Mouse (Mus musculus): ENCODE measurements around the gene Tmem273. TPM values are rescaled to one million over a fixed set of nuclear protein-coding genes. Genes with fewer than 3 reads are reported as not detected.

The Tmem273 gene
- polyA plus RNA-seq, 1 experiment from 2014 or later, result not detected

DNA sequence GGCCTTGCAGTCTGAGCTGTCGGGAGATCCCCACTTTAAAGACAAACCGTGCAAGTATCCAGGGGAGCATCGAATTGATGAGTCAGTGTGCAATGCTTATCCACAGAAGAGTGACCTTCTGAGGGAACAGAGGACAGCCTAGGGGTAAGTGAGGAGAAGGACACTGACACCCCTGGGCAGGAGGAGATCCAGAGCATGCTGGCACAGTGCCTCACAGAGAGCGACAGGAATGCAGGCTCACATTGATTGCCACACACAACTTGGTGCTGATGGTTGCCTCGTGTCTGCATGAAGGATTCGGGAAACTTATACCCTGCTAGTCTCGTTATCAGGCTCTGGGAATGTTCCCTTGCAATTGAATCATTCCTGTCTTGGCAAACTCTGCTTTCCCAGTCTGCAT, 31.5 kb downstream of the Tmem273 start:
- H3K27me3 ChIP-seq (ENCODE audit: control insufficient read depth, insufficient read depth, low read length), result no peaks in the 10 kb centered on the region
- H3K4me2 ChIP-seq (ENCODE audit: low read depth, low read length, severe bottlenecking), result no peak overlapping the region
- H3K9me3 ChIP-seq (ENCODE audit: control insufficient read depth, low read length), result no peaks in the 10 kb centered on the region
- 75% methylated on average over 7 of the region's 7 CpGs for WGBS
- no peak overlapping the region for H3K4me3 ChIP-seq (ENCODE audit: low read depth, low read length)
- no peaks in the 10 kb centered on the region for H3K4me1 ChIP-seq (replicated peaks; ENCODE audit: control insufficient read depth, insufficient read depth, low read length)
- ATAC-seq (replicated peaks; ENCODE audit: low FRiP score) (no peak), DNase-seq (ENCODE audit: low spot score) (no peak)
- no peaks in the 10 kb centered on the region for H3K36me3 ChIP-seq (ENCODE audit: control insufficient read depth, insufficient read depth, low read length)
- H3K9ac ChIP-seq (ENCODE audit: low read length), result no peak overlapping the region
- H3K27ac ChIP-seq (ENCODE audit: low read depth, low read length), result no peak overlapping the region

DNA sequence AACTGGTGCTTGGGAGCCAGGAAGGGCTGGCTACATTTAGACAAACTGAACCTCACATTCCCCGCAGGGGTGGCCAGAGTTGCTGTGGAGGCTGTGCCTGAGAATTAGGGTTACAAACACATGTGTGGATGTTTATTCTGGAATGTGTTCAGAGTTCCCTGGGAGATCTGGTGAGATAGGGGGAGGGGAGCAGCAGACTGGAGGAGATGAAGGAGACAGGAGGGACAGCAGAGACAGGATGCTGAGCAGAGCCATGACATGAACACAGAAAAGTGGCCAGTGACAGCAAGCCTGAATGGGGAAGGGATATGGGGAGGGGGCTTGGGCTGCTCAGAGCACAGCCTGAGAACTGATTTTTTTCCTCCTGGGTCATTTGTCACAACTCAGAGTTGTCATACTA, 33.5 kb downstream of the Tmem273 start:
- DNase-seq (ENCODE audit: low spot score), result peak; percentile 29
- no peak for ATAC-seq (replicated peaks; ENCODE audit: low FRiP score)
- WGBS, result 79% methylated on average over 1 of the region's 1 CpGs

DNA sequence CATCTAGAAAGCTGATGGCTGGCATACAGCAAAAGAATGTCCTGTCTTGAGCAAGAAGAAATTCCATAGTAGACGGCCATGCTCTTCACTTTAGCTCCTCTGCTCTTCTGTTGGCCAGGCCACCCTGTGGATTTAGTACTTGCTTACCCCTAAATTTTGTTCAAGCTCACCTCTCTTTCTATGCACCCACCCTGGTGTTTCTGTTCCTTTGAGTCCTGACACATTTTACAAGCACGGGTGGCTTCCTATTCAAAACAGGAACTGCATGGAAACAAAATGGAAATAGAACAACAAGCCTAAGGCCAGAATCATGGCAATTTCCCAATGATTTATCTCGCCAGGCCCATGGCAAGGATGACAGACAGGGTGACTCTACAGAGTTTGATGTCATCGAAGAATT, 37.0 kb downstream of the Tmem273 start:
- no peak for DNase-seq (ENCODE audit: low spot score)

More for the DNA sequence above, 33.5 kb downstream of the Tmem273 start:
- H3K27me3 ChIP-seq (ENCODE audit: control insufficient read depth, insufficient read depth, low read length), result no peaks in the 10 kb centered on the region
- H3K9me3 ChIP-seq (ENCODE audit: control insufficient read depth, low read length), result no peaks in the 10 kb centered on the region
- H3K27ac ChIP-seq (ENCODE audit: low read depth, low read length), result no peak overlapping the region
- H3K4me1 ChIP-seq (replicated peaks; ENCODE audit: control insufficient read depth, insufficient read depth, low read length), result no peaks in the 10 kb centered on the region
- H3K9ac ChIP-seq (ENCODE audit: low read length), result no peak overlapping the region
- no peak overlapping the region for H3K4me2 ChIP-seq (ENCODE audit: low read depth, low read length, severe bottlenecking)
- no peaks in the 10 kb centered on the region for H3K36me3 ChIP-seq (ENCODE audit: control insufficient read depth, insufficient read depth, low read length)
- no peak overlapping the region for H3K4me3 ChIP-seq (ENCODE audit: low read depth, low read length)

DNA sequence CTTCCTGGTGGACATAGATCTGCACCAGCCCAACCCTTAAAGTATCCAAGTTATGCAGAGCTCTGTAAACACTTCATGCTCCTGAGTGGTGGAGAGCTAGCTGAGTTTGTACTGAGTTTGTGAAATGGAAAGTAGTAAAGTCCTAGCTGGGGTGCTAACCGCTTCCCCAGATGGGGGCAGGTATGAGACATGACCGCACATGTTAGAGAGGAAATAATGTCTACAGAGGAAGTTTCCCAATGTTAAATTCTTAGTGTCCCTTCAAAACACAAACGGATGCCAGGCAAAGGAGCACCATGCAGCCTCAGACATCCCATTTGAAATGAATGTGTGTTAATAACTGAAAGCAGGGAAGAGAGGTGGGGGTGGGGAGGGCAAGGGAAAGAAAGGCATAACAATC, 38.1 kb downstream of the Tmem273 start:
- DNase-seq (ENCODE audit: low spot score) (no peak), ATAC-seq (replicated peaks; ENCODE audit: low FRiP score) (no peak)
- Histone ChIP-seq H3K4me1 (replicated peaks; ENCODE audit: control insufficient read depth, insufficient read depth, low read length) (0 out of 2 replicates have a peak, but pooled peaks cover 2% of the 10 kb centered on the region), H3K36me3 (ENCODE audit: control insufficient read depth, insufficient read depth, low read length) (no peaks in the 10 kb centered on the region), H3K9ac (ENCODE audit: low read length) (no peak overlapping the region), H3K9me3 (ENCODE audit: control insufficient read depth, low read length) (no peaks in the 10 kb centered on the region), H3K4me2 (ENCODE audit: low read depth, low read length, severe bottlenecking) (no peak overlapping the region), H3K4me3 (ENCODE audit: low read depth, low read length) (no peak overlapping the region), H3K27ac (ENCODE audit: low read depth, low read length) (no peak overlapping the region), H3K27me3 (ENCODE audit: control insufficient read depth, insufficient read depth, low read length) (no peaks in the 10 kb centered on the region)
- WGBS, result 93% methylated on average over 3 of the region's 3 CpGs

More for the DNA sequence above, 37.0 kb downstream of the Tmem273 start:
- H3K27ac ChIP-seq (ENCODE audit: low read depth, low read length), result no peak overlapping the region
- H3K27me3 ChIP-seq (ENCODE audit: control insufficient read depth, insufficient read depth, low read length), result no peaks in the 10 kb centered on the region
- H3K4me2 ChIP-seq (ENCODE audit: low read depth, low read length, severe bottlenecking), result no peak overlapping the region
- 80% methylated on average over 4 of the region's 4 CpGs for WGBS
- H3K4me3 ChIP-seq (ENCODE audit: low read depth, low read length), result no peak overlapping the region
- no peaks in the 10 kb centered on the region for H3K9me3 ChIP-seq (ENCODE audit: control insufficient read depth, low read length)
- 0 out of 2 replicates have a peak, but pooled peaks cover 2% of the 10 kb centered on the region for H3K4me1 ChIP-seq (replicated peaks; ENCODE audit: control insufficient read depth, insufficient read depth, low read length)
- ATAC-seq (replicated peaks; ENCODE audit: low FRiP score), result no peak
- no peak overlapping the region for H3K9ac ChIP-seq (ENCODE audit: low read length)
- no peaks in the 10 kb centered on the region for H3K36me3 ChIP-seq (ENCODE audit: control insufficient read depth, insufficient read depth, low read length)

DNA sequence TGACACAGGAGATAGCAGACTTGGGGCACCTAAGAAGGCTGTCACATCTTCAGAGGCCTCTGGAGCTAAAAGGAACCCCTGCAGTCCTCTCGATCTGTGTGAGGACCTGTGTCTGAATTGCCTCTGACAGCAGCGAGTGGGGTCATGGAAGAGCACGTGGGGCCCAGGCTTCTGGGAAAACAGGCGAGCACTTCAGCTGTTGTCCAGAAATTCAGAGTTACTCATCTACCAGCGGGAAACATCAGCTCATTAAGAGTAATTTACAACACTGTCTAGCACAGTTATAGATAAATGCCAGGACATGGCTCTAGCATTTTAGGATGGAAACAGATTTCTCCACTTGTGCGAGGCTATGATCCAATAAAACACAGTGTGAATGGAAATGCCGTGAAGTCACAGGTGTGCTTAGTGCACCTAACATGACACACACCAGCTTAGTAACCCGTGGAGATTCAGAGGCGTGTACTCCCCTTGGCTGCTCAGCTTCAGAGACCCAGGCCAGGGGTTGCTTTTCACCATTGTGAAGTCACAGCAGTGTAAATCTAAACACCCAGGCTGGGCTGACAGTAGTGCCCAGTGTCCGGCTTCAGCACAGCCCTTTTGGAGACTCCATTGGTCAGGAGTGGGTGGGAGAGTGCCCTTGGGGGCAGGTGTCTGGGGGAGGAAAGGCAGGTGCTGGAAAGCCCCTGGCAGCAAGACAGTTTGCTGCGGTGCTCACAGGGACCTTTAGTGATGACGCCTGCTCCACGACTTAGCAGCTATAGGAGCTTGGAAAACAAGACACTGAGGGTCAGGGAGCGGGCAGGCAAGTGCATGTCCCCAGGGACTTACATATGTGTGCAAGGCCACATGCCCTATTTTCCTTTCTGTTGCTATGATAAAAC, 38.7 kb downstream of the Tmem273 start:
- Histone ChIP-seq H3K27ac (ENCODE audit: low read depth, low read length) (no peak overlapping the region), H3K27me3 (ENCODE audit: control insufficient read depth, insufficient read depth, low read length) (no peaks in the 10 kb centered on the region), H3K4me3 (ENCODE audit: low read depth, low read length) (no peak overlapping the region), H3K36me3 (ENCODE audit: control insufficient read depth, insufficient read depth, low read length) (no peaks in the 10 kb centered on the region), H3K4me1 (replicated peaks; ENCODE audit: control insufficient read depth, insufficient read depth, low read length) (0 out of 2 replicates have a peak, but pooled peaks cover 2% of the 10 kb centered on the region), H3K9ac (ENCODE audit: low read length) (no peak overlapping the region), H3K4me2 (ENCODE audit: low read depth, low read length, severe bottlenecking) (no peak overlapping the region), H3K9me3 (ENCODE audit: control insufficient read depth, low read length) (no peaks in the 10 kb centered on the region)
- WGBS, result 68% methylated on average over 14 of the region's 14 CpGs
- peak; percentile 40 for DNase-seq (ENCODE audit: low spot score)
- no peak for ATAC-seq (replicated peaks; ENCODE audit: low FRiP score)

DNA sequence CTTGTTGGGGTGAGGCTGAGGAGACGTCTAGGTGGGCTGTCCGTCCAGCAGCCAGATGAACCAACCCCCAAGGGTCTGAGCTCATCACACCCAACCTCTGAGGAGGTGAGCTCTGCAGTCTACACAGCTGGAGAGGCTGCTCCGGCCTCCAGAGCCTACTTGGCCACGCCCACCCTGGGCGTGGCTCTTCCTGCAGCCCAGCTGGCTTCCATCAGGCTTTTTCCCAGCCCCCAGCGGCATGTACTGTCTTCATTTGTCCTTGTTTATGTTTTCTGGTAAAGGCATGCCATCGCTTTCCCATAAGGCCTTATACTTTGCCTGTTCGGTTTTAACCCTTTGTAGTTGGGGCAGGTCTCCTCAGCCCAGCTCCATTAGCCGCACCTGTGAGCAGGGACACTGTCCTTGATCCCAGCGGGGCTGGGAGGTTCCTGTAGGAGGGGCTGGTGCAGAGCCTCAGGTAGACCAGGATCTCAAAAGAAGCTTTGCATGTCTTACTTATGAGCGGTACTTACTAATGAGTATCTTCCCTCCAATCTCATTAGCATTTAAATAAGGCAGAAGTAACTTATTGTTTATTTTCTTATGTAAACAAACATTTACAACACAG, 39.8 kb downstream of the Tmem273 start:
- Histone ChIP-seq H3K4me3 (ENCODE audit: low read depth, low read length) (no peak overlapping the region), H3K4me2 (ENCODE audit: low read depth, low read length, severe bottlenecking) (no peak overlapping the region), H3K27me3 (ENCODE audit: control insufficient read depth, insufficient read depth, low read length) (no peaks in the 10 kb centered on the region), H3K36me3 (ENCODE audit: control insufficient read depth, insufficient read depth, low read length) (no peaks in the 10 kb centered on the region), H3K4me1 (replicated peaks; ENCODE audit: control insufficient read depth, insufficient read depth, low read length) (0 out of 2 replicates have a peak, but pooled peaks cover 2% of the 10 kb centered on the region), H3K9ac (ENCODE audit: low read length) (no peak overlapping the region), H3K9me3 (ENCODE audit: control insufficient read depth, low read length) (no peaks in the 10 kb centered on the region), H3K27ac (ENCODE audit: low read depth, low read length) (no peak overlapping the region)
- peak; percentile 59 for DNase-seq (ENCODE audit: low spot score)
- ATAC-seq (replicated peaks; ENCODE audit: low FRiP score), result peak; percentile 24; the same call in 1 of the 2 replicates
- 8% methylated on average over 11 of the region's 11 CpGs for WGBS

DNA sequence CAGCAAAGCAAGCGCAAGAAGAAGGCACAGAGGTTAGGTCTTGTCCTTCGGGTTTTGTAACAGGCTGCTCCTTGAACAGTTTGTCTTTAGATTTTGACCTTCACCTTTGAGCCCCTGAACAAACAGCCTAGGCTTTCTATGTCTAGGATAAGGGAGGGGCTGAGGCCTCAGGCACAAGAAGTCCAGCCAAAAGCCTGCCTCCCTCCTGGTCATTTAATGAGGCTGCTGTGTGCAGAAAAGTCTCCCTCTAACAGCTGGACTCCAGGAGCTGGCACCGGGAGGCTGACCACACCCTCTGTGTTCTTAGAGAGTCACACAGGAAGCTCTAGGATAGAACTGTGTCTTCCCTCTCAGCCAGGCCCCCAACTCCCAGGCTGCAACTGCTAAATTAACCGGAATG, 41.4 kb downstream of the Tmem273 start:
- Histone ChIP-seq H3K4me2 (ENCODE audit: low read depth, low read length, severe bottlenecking) (no peak overlapping the region), H3K27ac (ENCODE audit: low read depth, low read length) (no peak overlapping the region), H3K27me3 (ENCODE audit: control insufficient read depth, insufficient read depth, low read length) (no peaks in the 10 kb centered on the region), H3K36me3 (ENCODE audit: control insufficient read depth, insufficient read depth, low read length) (no peaks in the 10 kb centered on the region), H3K4me3 (ENCODE audit: low read depth, low read length) (no peak overlapping the region), H3K9ac (ENCODE audit: low read length) (no peak overlapping the region), H3K4me1 (replicated peaks; ENCODE audit: control insufficient read depth, insufficient read depth, low read length) (0 out of 2 replicates have a peak, but pooled peaks cover 2% of the 10 kb centered on the region), H3K9me3 (ENCODE audit: control insufficient read depth, low read length) (no peaks in the 10 kb centered on the region)
- WGBS, result 65% methylated on average over 4 of the region's 4 CpGs
- DNase-seq (ENCODE audit: low spot score) (no peak), ATAC-seq (replicated peaks; ENCODE audit: low FRiP score) (no peak)

DNA sequence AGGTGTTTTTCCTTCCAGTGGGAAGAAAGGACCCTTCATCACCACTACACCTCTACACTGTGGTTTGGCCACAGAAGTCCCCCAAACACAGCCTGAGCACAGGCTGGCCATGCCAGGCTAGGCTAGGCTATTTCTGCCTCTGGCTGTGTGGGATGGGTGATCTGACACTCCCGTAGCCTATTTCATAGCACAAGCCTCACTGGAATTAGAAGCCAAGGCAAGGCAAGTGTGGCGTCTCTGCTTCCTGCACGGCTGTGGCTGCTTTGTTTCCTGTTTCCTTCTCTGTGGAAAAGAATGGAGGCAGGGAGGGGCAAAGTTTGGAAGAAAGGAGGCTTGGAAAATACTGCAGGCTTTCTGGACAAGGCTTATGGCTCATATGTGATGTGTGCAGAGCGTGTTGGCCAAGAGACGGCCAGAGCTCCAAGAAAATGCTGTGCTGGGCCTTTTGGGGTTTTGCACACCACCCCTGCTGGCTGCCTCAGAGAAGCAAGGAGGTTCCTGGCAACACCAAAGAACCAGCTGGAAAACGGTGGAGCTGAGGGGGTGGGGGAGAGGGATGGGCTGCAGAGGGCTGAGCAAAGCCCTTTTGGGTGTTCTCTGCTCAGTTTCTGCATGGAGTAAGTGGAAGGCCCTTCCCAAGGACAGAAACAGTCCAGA, 42.4 kb downstream of the Tmem273 start:
- H3K4me2 ChIP-seq (ENCODE audit: low read depth, low read length, severe bottlenecking), result no peak overlapping the region

More for the DNA sequence above, 42.4 kb downstream of the Tmem273 start:
- Histone ChIP-seq H3K9ac (ENCODE audit: low read length) (no peak overlapping the region), H3K27me3 (ENCODE audit: control insufficient read depth, insufficient read depth, low read length) (no peaks in the 10 kb centered on the region), H3K27ac (ENCODE audit: low read depth, low read length) (no peak overlapping the region), H3K9me3 (ENCODE audit: control insufficient read depth, low read length) (no peaks in the 10 kb centered on the region), H3K4me3 (ENCODE audit: low read depth, low read length) (no peak overlapping the region), H3K4me1 (replicated peaks; ENCODE audit: control insufficient read depth, insufficient read depth, low read length) (0 out of 2 replicates have a peak, but pooled peaks cover 2% of the 10 kb centered on the region), H3K36me3 (ENCODE audit: control insufficient read depth, insufficient read depth, low read length) (no peaks in the 10 kb centered on the region)
- no peak for ATAC-seq (replicated peaks; ENCODE audit: low FRiP score)
- peak; percentile 46 for DNase-seq (ENCODE audit: low spot score)
- WGBS, result 62% methylated on average over 6 of the region's 6 CpGs
